Mouse (Mus musculus) liver, adult 2 months (tissue): ENCODE results near the gene Grik1.

Experiments used
- CTCF ChIP-seq: fragments of 200-500 bp; IDR thresholded peaks from 2 replicates; pipeline ENCODE4 v1.5.1; 2011; ENCODE audit warnings: low read depth, low read length, control low read depth
- POLR2A ChIP-seq: fragments of 200-500 bp; IDR thresholded peaks from 2 replicates; pipeline ENCODE4 v1.6.1; 2011; ENCODE audit warnings: low read length, control low read depth; ENCODE audit not compliant: insufficient read depth; ENCODE audit errors: extremely low read depth

DNA sequence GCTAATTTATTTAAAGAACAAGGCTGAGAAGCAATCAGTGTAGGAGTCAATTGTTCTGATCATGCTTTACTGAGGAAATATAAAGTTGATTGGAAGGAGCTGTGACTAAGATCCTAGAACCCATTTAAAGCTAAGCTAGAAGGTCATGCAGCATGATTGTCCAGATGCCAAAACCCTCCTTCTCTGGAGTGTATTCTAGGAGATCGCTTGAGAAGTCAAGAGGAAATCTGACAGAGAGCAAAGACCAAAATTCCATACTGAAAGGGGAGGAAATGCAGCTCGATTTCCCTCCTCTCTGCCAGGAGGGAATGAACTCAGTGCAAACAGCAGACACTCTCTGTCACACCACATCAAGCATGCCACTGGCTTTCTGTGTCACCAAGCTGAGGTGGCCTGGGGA lies 378.9 kb downstream of the Grik1 start:
- TF ChIP-seq CTCF = no peak
- no peak for TF ChIP-seq POLR2A
